Mouse (Mus musculus) myocyte (in vitro differentiated cells): Measurements from ENCODE around the gene Vwc2l. TPM values are rescaled to one million over a fixed set of nuclear protein-coding genes. Genes with fewer than 3 reads are reported as not detected.

Source experiments
- H3K27me3 ChIP-seq: one replicate; pipeline ENCODE4 v1.6.1; 2011; ENCODE audit not compliant: control insufficient read depth, insufficient read depth, insufficient read length
- H3K36me3 ChIP-seq: one replicate; pipeline ENCODE4 v1.6.1; 2011; ENCODE audit not compliant: control insufficient read depth, insufficient read depth
- H3K4me2 ChIP-seq: one replicate; pipeline ENCODE4 v1.6.1; 2011; ENCODE audit warnings: low read depth, control low read depth
- H3K4me3 ChIP-seq: one replicate; pipeline ENCODE4 v1.5.1; 2011; ENCODE audit warnings: mild to moderate bottlenecking, control low read depth, moderate library complexity
- H3K79me2 ChIP-seq: one replicate; pipeline ENCODE4 v1.6.1; 2011; ENCODE audit not compliant: control insufficient read depth, insufficient read depth
- H3ac ChIP-seq: one replicate; pipeline ENCODE4 v1.6.1; 2011; ENCODE audit not compliant: control insufficient read depth, insufficient read length
- CEBPB ChIP-seq: IDR thresholded peaks from 2 replicates; pipeline ENCODE4 v1.6.1; 2011; ENCODE audit warnings: mild to moderate bottlenecking, moderate library complexity; ENCODE audit not compliant: poor library complexity, insufficient read depth, severe bottlenecking
- E2F4 ChIP-seq: IDR thresholded peaks from one replicate; pipeline ENCODE4 v1.6.1; 2011; ENCODE audit warnings: mild to moderate bottlenecking, control low read depth, moderate library complexity; ENCODE audit not compliant: insufficient read depth
- MAX ChIP-seq: IDR thresholded peaks from one replicate; pipeline ENCODE4 v1.6.1; 2011; ENCODE audit warnings: low read depth, mild to moderate bottlenecking, control low read depth
- MYOD1 ChIP-seq, 3 experiments: IDR thresholded peaks; one replicate each; pipeline ENCODE4 v1.6.1; 2011; ENCODE audit warnings: control low read depth in 2 of 3, low read depth in 2 of 3, mild to moderate bottlenecking in 2 of 3, moderate library complexity in 1 of 3; ENCODE audit not compliant: insufficient read length in 2 of 3, control insufficient read depth in 1 of 3
- MYOG ChIP-seq, 3 experiments: IDR thresholded peaks; one replicate each; pipeline ENCODE4 v1.6.1; 2011; ENCODE audit warnings: control low read depth in 2 of 3, low read depth in 2 of 3, mild to moderate bottlenecking in 2 of 3; ENCODE audit not compliant: insufficient read length in 2 of 3, control insufficient read depth in 1 of 3, insufficient read depth in 1 of 3
- POLR2A ChIP-seq: IDR thresholded peaks from one replicate; pipeline ENCODE4 v1.6.1; 2011; ENCODE audit warnings: low read depth, mild to moderate bottlenecking, control low read depth, moderate library complexity; ENCODE audit not compliant: insufficient read length
- POLR2AphosphoS2 ChIP-seq: IDR thresholded peaks from one replicate; pipeline ENCODE4 v1.6.1; 2011; ENCODE audit warnings: low read depth, control low read depth; ENCODE audit not compliant: insufficient read length
- REST ChIP-seq: IDR thresholded peaks from one replicate; pipeline ENCODE4 v1.6.1; 2011; ENCODE audit warnings: mild to moderate bottlenecking, control low read depth, moderate library complexity; ENCODE audit not compliant: insufficient read depth, insufficient read length
- SRF ChIP-seq: IDR thresholded peaks from one replicate; pipeline ENCODE4 v1.6.1; 2011; ENCODE audit warnings: low read depth; ENCODE audit not compliant: control insufficient read depth, insufficient read length
- TCF12 ChIP-seq: IDR thresholded peaks from one replicate; pipeline ENCODE4 v1.6.1; 2011; ENCODE audit warnings: mild to moderate bottlenecking, control low read depth; ENCODE audit not compliant: poor library complexity, insufficient read depth, severe bottlenecking
- TCF3 ChIP-seq: IDR thresholded peaks from one replicate; pipeline ENCODE4 v1.6.1; 2011; ENCODE audit warnings: low read depth, control low read depth; ENCODE audit not compliant: insufficient read length
- USF1 ChIP-seq: IDR thresholded peaks from one replicate; pipeline ENCODE4 v1.6.1; 2011; ENCODE audit warnings: low read depth, mild to moderate bottlenecking, control low read depth, moderate library complexity
- polyA plus RNA-seq: library from polyadenylated mRNA; unstranded; fragments of >200 nt; fragmentation: generic; extraction: Trizol; gene quantifications from one replicate; pipeline ENCODE4 v1.2.1, GENCODE M21; 2012; ENCODE audit warnings: missing spikeins

The Vwc2l gene
- polyA plus RNA-seq, 1 experiment = not detected

DNA sequence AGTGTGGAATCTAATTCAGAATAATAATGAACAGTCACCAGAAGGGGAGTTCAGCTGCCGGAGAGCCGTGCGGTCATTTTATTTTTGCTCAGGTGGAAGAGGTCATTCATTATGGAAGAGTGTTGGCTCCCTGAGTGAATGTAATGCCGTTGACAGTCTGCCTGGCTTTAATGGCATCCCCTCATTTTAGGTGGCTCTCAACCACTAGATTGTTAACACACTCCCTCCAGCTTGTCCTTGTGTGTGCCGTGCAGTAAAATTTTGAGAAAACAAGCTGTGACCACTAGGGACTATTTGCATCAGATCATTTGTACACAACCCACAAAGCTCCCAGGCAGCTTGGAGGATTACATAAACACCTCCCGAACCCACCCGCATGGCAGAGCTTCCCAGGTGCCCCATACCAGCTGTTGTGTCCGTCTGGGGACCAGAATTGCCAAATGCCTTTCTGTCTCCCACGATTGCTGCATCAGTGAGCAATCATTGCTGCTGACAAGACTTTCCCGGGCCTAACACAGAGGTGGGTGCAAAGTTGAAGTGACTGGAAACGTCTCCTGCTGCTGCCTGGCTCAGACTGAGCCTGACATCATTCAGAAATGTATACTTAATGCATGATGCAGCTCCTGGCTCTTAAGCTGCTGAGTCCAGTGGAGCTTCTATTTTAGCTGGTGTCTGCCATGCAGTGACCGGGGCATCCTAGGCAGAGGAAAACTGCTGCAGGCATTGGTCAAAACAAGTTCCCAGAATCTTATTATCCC lies 126.3 kb downstream of the Vwc2l start:
- Histone ChIP-seq H3K27me3 (no peaks in the 10 kb centered on the region), H3K4me3 (no peak overlapping the region)
- TF ChIP-seq USF1 (no peak), MYOD1 (IDR thresholded peaks at IDR 0.05; ENCODE audit: control insufficient read depth in 1 of 3, insufficient read length in 2 of 3, low read depth in 2 of 3) (peak in 1 of 3 experiments; percentile 30)

GRCm38 (mm10) chr1:70853446-70853845 lies 127.9 kb downstream of the Vwc2l start:
- Histone ChIP-seq H3K36me3 (no peaks in the 10 kb centered on the region), H3ac (no peak overlapping the region), H3K4me2 (no peak overlapping the region), H3K4me3 (no peak overlapping the region), H3K79me2 (no peaks in the 10 kb centered on the region), H3K27me3 (no peaks in the 10 kb centered on the region)
- no peak for TF ChIP-seq CEBPB

More for the DNA sequence above, 126.3 kb downstream of the Vwc2l start:
- H3ac ChIP-seq = no peak overlapping the region
- H3K36me3 ChIP-seq = no peaks in the 10 kb centered on the region
- H3K79me2 ChIP-seq = no peaks in the 10 kb centered on the region
- no peak overlapping the region for H3K4me2 ChIP-seq

GRCm38 (mm10) chr1:70855912-70856311 lies 130.4 kb downstream of the Vwc2l start:
- no peak for TF ChIP-seq REST
- no peak for TF ChIP-seq E2F4
- no peak for TF ChIP-seq TCF3
- no peak for TF ChIP-seq MYOD1 (IDR thresholded peaks at IDR 0.05; ENCODE audit: control insufficient read depth in 1 of 3, insufficient read length in 2 of 3, low read depth in 2 of 3)
- no peak for TF ChIP-seq MYOG (IDR thresholded peaks at IDR 0.05; ENCODE audit: control insufficient read depth in 1 of 3, insufficient read depth in 1 of 3, insufficient read length in 2 of 3, low read depth in 2 of 3)
- no peak for TF ChIP-seq POLR2A
- TF ChIP-seq CEBPB = no peak
- TF ChIP-seq POLR2AphosphoS2 = no peak
- TF ChIP-seq USF1 = no peak
- TF ChIP-seq MAX = no peak
- no peak for TF ChIP-seq SRF
- TF ChIP-seq TCF12 = no peak
- no peaks in the 10 kb centered on the region for H3K79me2 ChIP-seq
- H3K4me2 ChIP-seq = no peak overlapping the region
- no peak overlapping the region for H3K4me3 ChIP-seq
- H3K27me3 ChIP-seq = no peaks in the 10 kb centered on the region
- no peaks in the 10 kb centered on the region for H3K36me3 ChIP-seq
- no peak overlapping the region for H3ac ChIP-seq

- Histone ChIP-seq H3K4me3 (no peak overlapping the region), H3K27me3 (no peaks in the 10 kb centered on the region), H3K4me2 (no peak overlapping the region), H3K36me3 (no peaks in the 10 kb centered on the region), H3ac (no peak overlapping the region), H3K79me2 (no peaks in the 10 kb centered on the region)
- TF ChIP-seq TCF12 = no peak
- TF ChIP-seq TCF3 = no peak
- no peak for TF ChIP-seq MAX
- TF ChIP-seq E2F4 = no peak
- TF ChIP-seq CEBPB = no peak
- TF ChIP-seq MYOD1 (IDR thresholded peaks at IDR 0.05; ENCODE audit: control insufficient read depth in 1 of 3, insufficient read length in 2 of 3, low read depth in 2 of 3) = no peak
- no peak for TF ChIP-seq USF1
- TF ChIP-seq SRF = no peak
- no peak for TF ChIP-seq MYOG (IDR thresholded peaks at IDR 0.05; ENCODE audit: control insufficient read depth in 1 of 3, insufficient read depth in 1 of 3, insufficient read length in 2 of 3, low read depth in 2 of 3)
- no peak for TF ChIP-seq POLR2AphosphoS2
- no peak for TF ChIP-seq REST
- TF ChIP-seq POLR2A = no peak
These were observed 136.2 kb downstream of the Vwc2l start for GRCm38 (mm10) chr1:70861672-70862071.

- no peaks in the 10 kb centered on the region for H3K27me3 ChIP-seq
These were observed 140.6 kb downstream of the Vwc2l start for GRCm38 (mm10) chr1:70866137-70866536.

GRCm38 (mm10) chr1:70880496-70880895 lies 155.0 kb downstream of the Vwc2l start:
- Histone ChIP-seq H3K27me3 (no peaks in the 10 kb centered on the region), H3K79me2 (no peaks in the 10 kb centered on the region), H3K4me2 (no peak overlapping the region), H3K4me3 (no peak overlapping the region), H3K36me3 (no peaks in the 10 kb centered on the region), H3ac (no peak overlapping the region)
- TF ChIP-seq SRF (no peak), USF1 (no peak)

More at GRCm38 (mm10) chr1:70866137-70866536, 140.6 kb downstream of the Vwc2l start:
- Histone ChIP-seq H3K4me2 (no peak overlapping the region), H3ac (no peak overlapping the region), H3K4me3 (no peak overlapping the region), H3K79me2 (no peaks in the 10 kb centered on the region), H3K36me3 (no peaks in the 10 kb centered on the region)
- no peak for TF ChIP-seq CEBPB
- TF ChIP-seq E2F4 = no peak
- no peak for TF ChIP-seq REST
- TF ChIP-seq USF1 = no peak
